Mouse (Mus musculus) embryonic fibroblast, embryonic 13.5 days (primary cell): ENCODE results near the gene Zfp597.

Experiments used
- CTCF ChIP-seq: IDR thresholded peaks from 2 replicates; pipeline ENCODE4 v1.5.1; 2011; ENCODE audit warnings: mild to moderate bottlenecking, control low read depth, low read length, moderate library complexity, borderline replicate concordance; ENCODE audit not compliant: insufficient read depth
- POLR2A ChIP-seq: IDR thresholded peaks from 2 replicates; pipeline ENCODE4 v1.6.1; 2011; ENCODE audit warnings: low read depth, mild to moderate bottlenecking, control low read depth, low read length, moderate library complexity

DNA sequence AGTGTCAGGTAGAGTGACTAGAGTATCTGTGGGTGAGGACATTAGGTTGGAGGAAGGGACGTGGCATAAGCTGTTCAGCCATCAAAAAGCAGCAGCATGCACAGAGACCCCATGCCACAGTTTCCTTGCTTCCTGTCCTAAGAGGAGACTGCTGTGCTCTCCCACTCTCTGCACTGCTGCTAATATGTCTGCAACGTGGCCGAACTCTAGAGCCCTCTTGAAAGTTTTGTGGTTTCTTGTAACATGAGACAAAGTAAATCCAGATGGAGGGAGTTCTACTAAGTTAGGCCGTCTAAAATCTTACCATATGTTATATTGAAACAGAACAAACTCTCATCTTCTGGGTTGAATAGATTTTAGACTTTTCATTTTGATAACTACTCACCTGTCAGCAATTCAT lies 39.6 kb upstream of the Zfp597 start:
- TF ChIP-seq POLR2A (0 out of 2 replicates have a peak, but pooled peaks have one; percentile 16), CTCF (no peak)
